Mouse (Mus musculus) midbrain, embryonic 16.5 days (tissue): ENCODE measurements at regions not wholly inside any gene's neighbourhood (a gene's known extent, or its start where the extent isn't known, plus 50 kb on each side); places are given as distances from the start of the nearest gene placed in this dataset.

Experiments
- ATAC-seq: fragments of 200-750 bp; cut with Nextera tagmentation; 2 replicates; pipeline ENCODE4 v1.8.0; 2017; ENCODE audit warnings: moderate TSS enrichment
- H3K27ac ChIP-seq: fragments of 300-500 bp; sonication (generic); 2 replicates; pipeline ENCODE4 v1.5.1; 2014; ENCODE audit warnings: mild to moderate bottlenecking, low read length, mixed read lengths
- H3K27me3 ChIP-seq: fragments of 300-500 bp; sonication (generic); 2 replicates; pipeline ENCODE4 v1.6.1; 2014; ENCODE audit warnings: low read depth, low read length, mixed read lengths; ENCODE audit not compliant: control insufficient read depth, insufficient read depth
- H3K36me3 ChIP-seq: fragments of 300-500 bp; sonication (generic); 2 replicates; pipeline ENCODE4 v1.6.1; 2014; ENCODE audit warnings: mild to moderate bottlenecking, low read length, moderate library complexity, mixed read lengths; ENCODE audit not compliant: control insufficient read depth, insufficient read depth
- H3K4me1 ChIP-seq: fragments of 300-500 bp; sonication (generic); 2 replicates; pipeline ENCODE4 v1.6.1; 2014; ENCODE audit warnings: mild to moderate bottlenecking, low read length, mixed read lengths; ENCODE audit not compliant: control insufficient read depth, insufficient read depth
- H3K4me2 ChIP-seq: fragments of 300-500 bp; sonication (generic); 2 replicates; pipeline ENCODE4 v1.6.1; 2014; ENCODE audit warnings: mild to moderate bottlenecking, low read length, mixed read lengths
- H3K4me3 ChIP-seq: fragments of 300-500 bp; sonication (generic); 2 replicates; pipeline ENCODE4 v1.5.1; 2014; ENCODE audit warnings: low read depth, mild to moderate bottlenecking, low read length, moderate library complexity, mixed read lengths
- H3K9ac ChIP-seq: fragments of 300-500 bp; sonication (generic); 2 replicates; pipeline ENCODE4 v1.6.1; 2014; ENCODE audit warnings: low read depth, low read length, mixed read lengths
- H3K9me3 ChIP-seq: fragments of 300-500 bp; sonication (generic); replicated peaks from 2 replicates; pipeline ENCODE4 v1.6.1; 2014; ENCODE audit warnings: mild to moderate bottlenecking, low read length, mixed read lengths; ENCODE audit not compliant: control insufficient read depth, poor library complexity, severe bottlenecking
- WGBS: fragments of 180-500 bp; shearing (Covaris S2); extraction: QIAGEN DNeasy Blood & Tissue Kit; methylation state at CpG from one replicate; pipeline ENCODE4 v1.1.7; 2014; 5-methylcytosine and 5-hydroxymethylcytosine counted together

DNA sequence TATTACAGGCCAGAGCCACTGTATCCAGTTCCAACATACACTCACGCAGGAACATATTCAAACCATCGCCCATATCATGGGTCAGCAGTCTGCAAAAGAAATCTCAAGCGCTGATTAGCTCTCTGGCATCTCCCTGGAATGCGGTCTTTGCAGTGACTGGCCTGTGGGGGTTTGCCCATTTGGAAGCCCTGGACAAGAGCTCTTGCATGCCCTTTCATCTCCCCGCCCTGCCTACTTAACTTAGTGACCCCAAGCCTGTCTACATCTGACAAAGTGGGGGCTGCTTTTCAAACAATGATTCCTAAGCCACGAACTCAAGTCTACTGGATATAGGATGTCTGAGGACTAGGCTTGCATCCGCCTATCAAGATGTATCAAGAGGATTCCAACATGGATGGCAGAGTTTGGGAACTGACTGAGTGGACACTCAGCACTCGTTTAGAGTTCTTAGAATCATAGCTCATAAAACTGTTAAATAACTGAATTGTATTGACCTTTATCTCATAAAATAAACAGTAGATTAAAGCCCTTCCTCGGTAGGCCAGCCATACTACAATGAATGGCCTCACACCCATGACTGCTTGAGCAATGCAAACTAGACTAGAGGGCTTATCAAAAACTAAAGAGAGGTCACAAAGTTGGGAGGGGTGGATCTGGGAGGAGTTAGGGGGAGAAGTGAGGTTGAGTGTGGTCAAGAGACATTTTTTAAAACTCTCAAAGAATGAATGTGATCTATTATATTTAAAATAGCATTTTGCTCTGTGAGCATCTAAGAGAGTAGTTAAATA is 97.4 kb upstream of the Zfp827 start:
- Histone ChIP-seq H3K4me3 (no peak overlapping the region), H3K27me3 (no peaks in the 10 kb centered on the region), H3K36me3 (no peaks in the 10 kb centered on the region), H3K9ac (no peak overlapping the region), H3K4me2 (no peak overlapping the region), H3K27ac (no peak overlapping the region), H3K9me3 (no peaks in the 10 kb centered on the region), H3K4me1 (no peaks in the 10 kb centered on the region)
- no peak for ATAC-seq
- 81% methylated on average over 9 of the region's 9 CpGs for WGBS

DNA sequence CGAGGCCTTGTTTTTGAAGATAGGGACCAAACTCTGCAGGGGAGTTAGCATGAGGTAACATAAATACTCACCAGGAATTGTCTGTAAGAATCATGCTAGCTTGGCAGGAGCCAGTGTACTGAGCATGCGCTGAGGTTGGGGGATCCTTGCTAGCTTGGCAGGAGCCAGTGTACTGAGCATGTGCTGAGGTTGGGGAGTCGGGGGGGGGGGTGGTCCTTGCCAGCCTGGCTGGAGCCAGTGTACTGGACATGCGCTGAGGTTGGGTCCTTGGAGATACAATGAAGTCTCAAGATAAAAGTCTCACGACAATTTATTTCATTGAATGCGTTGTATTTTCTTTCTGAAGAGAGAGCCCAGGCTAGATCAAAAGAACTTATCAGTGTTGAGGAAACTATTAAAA is 96.2 kb upstream of the Zfp827 start:
- H3K9me3 ChIP-seq, result no peaks in the 10 kb centered on the region
- 85% methylated on average over 6 of the region's 6 CpGs for WGBS
- no peak overlapping the region for H3K4me2 ChIP-seq
- no peak overlapping the region for H3K9ac ChIP-seq
- H3K4me1 ChIP-seq, result no peaks in the 10 kb centered on the region
- H3K36me3 ChIP-seq, result no peaks in the 10 kb centered on the region
- no peak overlapping the region for H3K4me3 ChIP-seq
- H3K27ac ChIP-seq, result no peak overlapping the region
- no peak for ATAC-seq
- no peaks in the 10 kb centered on the region for H3K27me3 ChIP-seq

GRCm38 (mm10) chr8:78940049-78940448 is 88.2 kb upstream of the Zfp827 start:
- H3K27me3 ChIP-seq, result no peaks in the 10 kb centered on the region
- H3K27ac ChIP-seq, result no peak overlapping the region
- H3K9me3 ChIP-seq, result no peaks in the 10 kb centered on the region
- H3K9ac ChIP-seq, result no peak overlapping the region
- H3K36me3 ChIP-seq, result no peaks in the 10 kb centered on the region
- H3K4me1 ChIP-seq, result no peaks in the 10 kb centered on the region
- H3K4me2 ChIP-seq, result no peak overlapping the region
- H3K4me3 ChIP-seq, result no peak overlapping the region
- 81% methylated on average over 2 of the region's 2 CpGs for WGBS
- ATAC-seq, result no peak

- no peak overlapping the region for H3K4me2 ChIP-seq
- H3K27ac ChIP-seq, result no peak overlapping the region
- no peaks in the 10 kb centered on the region for H3K27me3 ChIP-seq
- no peak overlapping the region for H3K9ac ChIP-seq
- no peaks in the 10 kb centered on the region for H3K9me3 ChIP-seq
- no peak for ATAC-seq
- no peak overlapping the region for H3K4me3 ChIP-seq
- 91% methylated on average over 4 of the region's 4 CpGs for WGBS
- H3K36me3 ChIP-seq, result no peaks in the 10 kb centered on the region
- no peaks in the 10 kb centered on the region for H3K4me1 ChIP-seq
Observed at GRCm38 (mm10) chr8:78941558-78941957, 86.7 kb upstream of the Zfp827 start.

GRCm38 (mm10) chr8:78944367-78944766 is 83.9 kb upstream of the Zfp827 start:
- H3K4me3 ChIP-seq, result no peak overlapping the region
- WGBS, result 91% methylated on average over 1 of the region's 1 CpGs
- no peak for ATAC-seq
- no peaks in the 10 kb centered on the region for H3K4me1 ChIP-seq
- no peak overlapping the region for H3K27ac ChIP-seq
- no peak overlapping the region for H3K4me2 ChIP-seq
- no peaks in the 10 kb centered on the region for H3K9me3 ChIP-seq
- no peaks in the 10 kb centered on the region for H3K36me3 ChIP-seq
- no peaks in the 10 kb centered on the region for H3K27me3 ChIP-seq
- H3K9ac ChIP-seq, result no peak overlapping the region

GRCm38 (mm10) chr8:78945607-78946006 is 82.6 kb upstream of the Zfp827 start:
- H3K9me3 ChIP-seq, result no peaks in the 10 kb centered on the region
- no peak overlapping the region for H3K4me2 ChIP-seq
- H3K9ac ChIP-seq, result no peak overlapping the region
- no peaks in the 10 kb centered on the region for H3K27me3 ChIP-seq
- 62% methylated on average over 1 of the region's 1 CpGs for WGBS
- no peak for ATAC-seq
- no peaks in the 10 kb centered on the region for H3K36me3 ChIP-seq
- no peak overlapping the region for H3K4me3 ChIP-seq
- no peaks in the 10 kb centered on the region for H3K4me1 ChIP-seq
- no peak overlapping the region for H3K27ac ChIP-seq

DNA sequence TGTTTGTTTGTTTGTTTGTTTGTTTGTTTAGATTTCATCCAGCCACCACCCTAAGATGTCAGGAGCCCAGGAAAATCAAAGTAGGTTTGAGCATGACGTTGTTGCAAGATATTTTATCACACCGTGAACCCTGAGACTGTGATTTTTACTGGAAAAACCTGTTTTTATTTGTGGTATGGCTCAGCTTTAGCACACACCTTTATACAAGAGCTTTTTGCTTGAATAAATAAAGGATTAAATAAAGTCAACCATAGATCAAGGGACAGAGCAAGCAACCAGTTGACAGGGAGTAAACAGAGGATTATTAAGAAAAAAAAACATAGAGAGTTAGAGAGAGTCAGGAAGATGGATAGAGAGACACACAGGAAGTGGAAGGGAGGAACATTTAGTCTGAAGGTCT is 82.2 kb upstream of the Zfp827 start:
- 91% methylated on average over 2 of the region's 2 CpGs for WGBS
- no peak overlapping the region for H3K9ac ChIP-seq
- no peaks in the 10 kb centered on the region for H3K27me3 ChIP-seq
- H3K4me2 ChIP-seq, result no peak overlapping the region
- no peaks in the 10 kb centered on the region for H3K36me3 ChIP-seq
- ATAC-seq, result no peak
- H3K27ac ChIP-seq, result no peak overlapping the region
- no peaks in the 10 kb centered on the region for H3K9me3 ChIP-seq
- H3K4me1 ChIP-seq, result no peaks in the 10 kb centered on the region
- no peak overlapping the region for H3K4me3 ChIP-seq

GRCm38 (mm10) chr8:78975034-78975433 is 53.2 kb upstream of the Zfp827 start:
- Histone ChIP-seq H3K27ac (no peak overlapping the region), H3K27me3 (no peaks in the 10 kb centered on the region)
- WGBS, result 94% methylated on average over 3 of the region's 3 CpGs

More at GRCm38 (mm10) chr8:78975034-78975433, 53.2 kb upstream of the Zfp827 start:
- ATAC-seq, result no peak
- Histone ChIP-seq H3K4me2 (no peak overlapping the region), H3K36me3 (no peaks in the 10 kb centered on the region), H3K9me3 (no peaks in the 10 kb centered on the region), H3K4me3 (no peak overlapping the region), H3K4me1 (no peaks in the 10 kb centered on the region), H3K9ac (no peak overlapping the region)
